Mouse (Mus musculus): ENCODE results near the gene Cd99l2. TPM values are rescaled to one million over a fixed set of nuclear protein-coding genes. Genes with fewer than 3 reads are reported as not detected.

Gene Cd99l2
- total RNA-seq, 2 experiments from 2014 or later, result 48.4 to 52.3 TPM

GRCm38 (mm10) chrX:71378435-71378834 is 114.2 kb downstream of the Cd99l2 start:
- no peak for DNase-seq
- intact Hi-C loops (cut with DNase I), result no loop called here

GRCm38 (mm10) chrX:71376781-71377180 is 115.9 kb downstream of the Cd99l2 start:
- DNase-seq, result no peak
- intact Hi-C loops (cut with DNase I), result no loop called here

Small RNAs within 50 kb of the gene (microRNA-seq; reads per million reads assigned to microRNA genes)
- gene Gm23945, result 0 reads per million in 2 experiments

Other genes starting within 250 kb of the Cd99l2 start
- 10 to 100 TPM; 33.2 to 38.4 TPM for gene Mtmr1, start 128.1 kb downstream of the Cd99l2 start, total RNA-seq (2021)
- gene Hmgb3, start 63.1 kb upstream of the Cd99l2 start, total RNA-seq (2021), result 10 to 100 TPM in 1 of 2 experiments, 1 to 10 TPM in 1; 9.8 to 10.5 TPM
- gene Gpr50, start 170.8 kb upstream of the Cd99l2 start, total RNA-seq (2021), result under 1 TPM; 0.36 to 0.44 TPM

All from gastrocnemius, postnatal 36 days (tissue).